Mouse (Mus musculus) E14TG2a.4 (cell line): ENCODE measurements around the gene Masp2.

ENCODE experiments used
- H3K27me3 ChIP-seq: 2 replicates; pipeline ENCODE4 v1.6.1; 2014; ENCODE audit warnings: low read length, control low read depth; ENCODE audit not compliant: insufficient read depth
- H3K36me3 ChIP-seq: 2 replicates; pipeline ENCODE4 v1.6.1; 2014; ENCODE audit warnings: low read length, control low read depth; ENCODE audit not compliant: insufficient read depth
- H3K4me1 ChIP-seq: replicated peaks from 2 replicates; pipeline ENCODE4 v1.6.1; 2014; ENCODE audit warnings: low read depth, low read length, control low read depth
- H3K4me3 ChIP-seq: replicated peaks from 2 replicates; pipeline ENCODE4 v1.5.1; 2014; ENCODE audit warnings: mild to moderate bottlenecking, low read length
- H3K9me3 ChIP-seq: 2 replicates; pipeline ENCODE4 v1.6.1; 2014; ENCODE audit warnings: low read length, control low read depth
- CTCF ChIP-seq: conservative IDR thresholded peaks from 2 replicates; pipeline ENCODE4 v1.5.1; 2014; ENCODE audit warnings: low read length
- NANOG ChIP-seq: IDR thresholded peaks from 2 replicates; pipeline ENCODE4 v1.6.1; 2014; ENCODE audit warnings: borderline replicate concordance, low read length, mixed read lengths
- POU5F1 ChIP-seq: IDR thresholded peaks from 2 replicates; pipeline ENCODE4 v1.6.1; 2014; ENCODE audit warnings: low read length, borderline replicate concordance

Gene Masp2

DNA sequence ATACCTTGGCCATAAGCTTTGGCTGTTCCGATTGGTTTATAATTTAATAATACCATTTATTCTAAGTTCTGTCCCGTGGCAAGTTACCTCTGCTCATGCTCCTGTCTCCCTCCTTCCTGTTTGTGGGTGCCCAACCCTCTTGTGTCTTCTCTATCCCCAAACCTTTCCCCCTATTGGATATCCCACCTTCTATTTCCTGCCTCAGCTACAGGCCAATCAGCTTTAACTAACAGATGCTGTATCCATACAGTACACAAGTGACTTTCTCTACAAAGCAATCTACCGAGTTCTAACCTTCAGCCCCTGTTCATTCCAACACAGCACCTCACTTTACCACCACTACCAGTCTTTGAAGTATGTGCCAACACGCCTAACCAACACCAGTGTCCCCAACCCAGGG, 21.3 kb downstream of the Masp2 start:
- Histone ChIP-seq H3K9me3 (no peaks in the 10 kb centered on the region), H3K4me1 (peaks cover 78% of the 10 kb centered on the region), H3K27me3 (no peaks in the 10 kb centered on the region), H3K4me3 (peak overlapping the region; percentile 98), H3K36me3 (peaks cover 68% of the 10 kb centered on the region)
- TF ChIP-seq POU5F1 = no peak
- no peak for TF ChIP-seq NANOG
- TF ChIP-seq CTCF = no peak

DNA sequence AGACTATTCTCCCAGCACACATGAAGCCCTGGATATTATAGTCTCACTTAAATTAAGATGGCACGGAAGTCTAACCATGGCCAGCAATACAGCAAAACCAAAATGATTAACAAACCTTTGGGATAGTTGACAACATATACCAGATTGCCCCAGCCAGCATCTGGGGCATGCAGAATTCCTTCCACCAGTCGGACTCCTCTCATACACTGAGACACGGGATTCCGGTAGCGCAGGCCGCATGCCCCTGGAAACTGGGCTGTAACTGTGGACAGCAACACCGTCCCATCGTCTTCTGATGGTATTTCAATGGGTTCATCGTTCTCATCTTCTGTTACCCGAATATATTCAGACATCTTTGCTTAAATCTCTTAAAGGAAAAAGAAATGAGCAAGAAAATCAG, 22.7 kb downstream of the Masp2 start:
- Histone ChIP-seq H3K4me1 (peaks cover 73% of the 10 kb centered on the region), H3K36me3 (peaks cover 54% of the 10 kb centered on the region), H3K4me3 (peak overlapping the region; percentile 98), H3K9me3 (no peaks in the 10 kb centered on the region), H3K27me3 (no peaks in the 10 kb centered on the region)
- TF ChIP-seq POU5F1 (no peak), CTCF (no peak), NANOG (no peak)

DNA sequence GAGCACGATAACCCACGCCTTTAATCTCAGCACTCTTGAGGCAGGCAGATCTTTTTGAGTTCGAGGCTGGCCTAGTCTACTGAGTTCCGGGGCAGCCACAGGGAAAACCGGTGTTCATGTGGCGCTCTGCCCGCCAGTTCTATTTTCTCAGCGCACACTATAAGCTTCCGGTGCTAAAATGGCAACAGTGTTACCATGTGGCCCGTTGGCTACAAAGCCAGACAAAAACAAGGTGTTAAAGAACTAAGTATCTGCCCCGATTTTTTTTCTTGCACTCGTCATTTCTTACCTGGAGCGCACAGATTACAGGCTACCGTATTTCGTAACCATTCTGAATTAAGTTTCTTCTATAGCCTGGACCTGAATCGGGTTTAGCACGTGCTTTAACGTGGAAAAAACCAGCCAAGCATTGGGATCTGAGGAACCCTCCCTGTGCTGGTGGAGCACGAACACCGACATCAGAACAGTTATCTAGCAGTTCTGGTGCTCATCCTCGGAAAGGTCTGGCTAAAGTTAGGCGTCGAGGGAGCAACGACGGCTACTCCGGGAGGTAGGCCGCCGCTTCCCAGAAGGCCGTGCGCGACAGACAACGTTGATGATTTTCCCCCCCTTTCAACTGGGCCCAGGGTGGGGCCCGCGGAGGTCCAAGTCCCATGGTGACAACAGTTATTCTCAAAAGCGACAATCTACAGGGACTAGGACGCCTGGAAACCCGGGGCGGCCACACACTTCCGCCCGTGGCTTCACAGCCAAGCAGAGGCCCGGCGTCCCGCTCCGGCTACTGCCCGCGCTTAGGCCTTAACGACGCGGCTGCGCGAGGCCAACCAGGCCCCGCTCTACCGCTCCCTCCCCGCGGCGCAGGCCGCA, 23.6 kb downstream of the Masp2 start:
- Histone ChIP-seq H3K9me3 (no peaks in the 10 kb centered on the region), H3K4me3 (peak overlapping the region; percentile 98), H3K4me1 (peaks cover 65% of the 10 kb centered on the region), H3K27me3 (no peaks in the 10 kb centered on the region), H3K36me3 (peaks cover 44% of the 10 kb centered on the region)
- TF ChIP-seq POU5F1 (no peak), NANOG (no peak), CTCF (no peak)

DNA sequence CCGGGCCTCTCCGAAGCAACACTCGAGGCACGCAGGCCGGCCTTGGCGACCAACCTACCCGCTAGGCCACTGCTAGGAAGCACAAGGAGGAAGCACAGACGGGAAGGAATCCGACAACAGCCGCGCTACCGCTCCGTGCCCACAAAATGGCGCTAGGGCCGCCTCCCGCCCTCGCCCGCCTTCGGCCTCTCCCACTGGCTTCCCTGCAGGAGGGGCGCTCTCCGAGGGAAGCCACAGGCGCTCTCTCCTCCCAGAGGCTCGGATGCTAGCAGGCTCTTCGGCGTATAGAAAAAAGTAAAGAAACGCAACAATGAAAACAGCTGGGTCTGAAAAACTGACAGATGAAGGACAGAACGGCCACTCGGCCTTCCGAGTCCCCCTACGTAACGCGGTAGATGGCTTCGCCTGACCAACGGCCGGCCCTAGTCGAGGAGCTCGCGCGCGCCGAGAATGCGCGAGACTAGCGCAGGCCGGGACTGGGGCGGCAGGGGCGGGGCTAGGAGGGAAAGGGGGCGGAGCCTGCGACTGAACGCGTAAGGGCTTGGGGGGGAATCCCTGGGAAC, 24.4 kb downstream of the Masp2 start, which contains the start of gene Tardbp:
Tardbp (minus strand) TSS at position 397 of the 563 bp plus-strand sequence.
- Histone ChIP-seq H3K27me3 (no peaks in the 10 kb centered on the region), H3K4me1 (peaks cover 59% of the 10 kb centered on the region), H3K4me3 (peak within 1 kb of the TSS; percentile 98), H3K36me3 (peaks cover 37% of the 10 kb centered on the region), H3K9me3 (no peaks in the 10 kb centered on the region)
- TF ChIP-seq NANOG (no peak), CTCF (no peak), POU5F1 (no peak)

DNA sequence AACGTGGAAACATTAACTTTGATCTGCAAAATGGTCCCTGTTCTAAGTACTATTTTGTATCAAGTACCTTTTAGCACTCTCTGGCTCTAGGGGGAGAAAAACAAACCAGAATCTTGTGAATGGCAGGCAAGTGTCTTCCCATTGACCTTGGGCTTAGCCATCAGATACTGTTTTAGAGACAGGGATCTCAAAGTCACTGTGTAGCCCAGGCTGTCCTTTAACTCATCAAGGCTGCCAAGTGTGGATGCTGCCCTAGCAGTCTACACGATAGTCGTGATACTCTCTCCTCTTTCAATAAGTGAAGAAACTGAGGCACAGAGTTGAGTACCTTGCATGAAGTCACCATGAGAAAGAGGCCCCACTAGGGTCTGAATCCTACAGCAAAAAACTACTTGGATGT, 24.9 kb downstream of the Masp2 start:
- Histone ChIP-seq H3K4me1 (peaks cover 59% of the 10 kb centered on the region), H3K27me3 (no peaks in the 10 kb centered on the region), H3K36me3 (peaks cover 31% of the 10 kb centered on the region), H3K9me3 (no peaks in the 10 kb centered on the region), H3K4me3 (peak overlapping the region; percentile 98)
- no peak for TF ChIP-seq CTCF
- TF ChIP-seq NANOG = no peak
- no peak for TF ChIP-seq POU5F1

DNA sequence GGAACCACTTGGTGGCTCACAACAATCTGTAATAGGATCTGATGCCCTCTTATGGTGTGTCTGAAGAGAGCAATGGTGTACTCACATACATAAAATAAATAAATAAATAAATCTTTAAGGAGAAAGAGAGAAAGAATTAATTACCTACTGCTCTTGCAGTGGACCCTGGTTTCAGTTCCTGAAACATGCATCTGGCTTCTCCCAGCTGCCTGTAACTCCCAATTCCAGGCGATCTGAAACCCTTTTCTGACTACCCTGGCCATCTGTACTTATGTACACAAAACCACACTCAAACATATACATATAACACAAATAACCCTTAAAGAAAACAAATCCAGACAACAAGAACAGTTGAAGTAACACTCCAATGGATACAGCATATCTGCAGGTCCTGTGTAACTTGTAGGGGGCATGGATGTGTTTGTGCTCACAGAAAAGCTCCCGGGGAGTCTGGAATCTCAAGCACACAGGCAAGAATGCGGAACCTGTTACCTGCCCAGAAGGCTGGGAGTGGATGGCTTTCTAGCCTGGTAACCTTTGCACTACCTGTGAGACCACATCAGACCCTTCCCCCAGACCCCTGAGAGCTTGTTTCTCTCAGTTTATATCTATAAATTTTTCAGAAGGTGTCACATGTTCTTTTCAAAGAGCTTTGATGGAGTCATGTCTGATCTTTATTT, 29.8 kb downstream of the Masp2 start:
- Histone ChIP-seq H3K9me3 (no peaks in the 10 kb centered on the region), H3K4me3 (no peak overlapping the region), H3K36me3 (no peaks in the 10 kb centered on the region), H3K27me3 (no peaks in the 10 kb centered on the region), H3K4me1 (peaks cover 48% of the 10 kb centered on the region)
- TF ChIP-seq NANOG (no peak), CTCF (no peak), POU5F1 (no peak)

DNA sequence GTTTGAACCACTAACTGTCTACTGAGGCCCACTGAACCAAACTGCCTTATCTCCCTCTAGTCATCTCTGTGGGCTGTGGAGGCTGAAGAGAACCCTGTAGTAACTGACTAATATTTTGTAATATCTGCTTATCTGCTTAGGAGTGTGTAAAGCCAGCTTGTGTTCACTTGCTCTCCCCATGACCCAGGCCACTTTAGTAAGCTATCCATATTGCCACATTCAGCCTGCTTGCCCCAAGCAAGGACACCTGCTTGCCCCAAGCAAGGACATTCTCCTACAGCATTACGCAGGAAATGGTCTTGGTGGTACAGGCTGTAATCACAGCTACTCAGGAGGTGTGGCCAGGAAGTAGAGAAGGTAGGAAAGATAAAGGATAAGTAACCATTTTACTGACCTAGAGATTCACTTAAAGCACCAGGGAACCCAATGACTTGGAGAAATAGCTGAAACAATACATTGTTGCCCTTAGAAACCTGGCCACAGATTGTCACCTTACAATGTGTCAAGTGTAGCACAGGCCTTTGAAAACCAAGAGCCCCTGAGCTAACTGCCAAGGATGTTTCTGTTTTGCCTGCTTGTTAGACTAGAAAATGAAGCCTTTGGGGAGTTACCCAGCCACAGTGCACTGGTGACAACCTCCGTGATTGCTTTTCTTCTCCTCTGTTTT, 31.2 kb downstream of the Masp2 start:
- Histone ChIP-seq H3K4me3 (no peak overlapping the region), H3K36me3 (no peaks in the 10 kb centered on the region), H3K9me3 (no peaks in the 10 kb centered on the region), H3K4me1 (peaks cover 40% of the 10 kb centered on the region), H3K27me3 (no peaks in the 10 kb centered on the region)
- no peak for TF ChIP-seq NANOG
- no peak for TF ChIP-seq POU5F1

DNA sequence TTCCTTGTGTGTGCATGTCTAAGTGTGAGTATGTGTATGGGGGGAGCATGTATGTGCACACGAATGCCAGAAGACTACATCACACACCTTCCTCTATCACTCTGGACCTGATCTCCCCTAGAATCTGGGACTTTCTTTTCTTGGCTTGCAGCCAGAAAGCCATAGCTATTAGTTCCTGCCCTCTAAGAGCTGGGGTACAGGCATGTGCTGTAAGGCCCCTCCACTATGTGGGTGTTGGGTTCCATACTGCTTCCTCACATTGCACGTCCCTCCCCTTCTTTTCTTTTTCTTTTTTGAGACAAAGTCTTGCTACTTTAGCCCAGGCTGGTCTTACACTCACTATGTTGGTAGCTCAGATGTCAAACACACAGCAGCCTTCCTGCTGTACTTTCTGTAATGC, 33.0 kb downstream of the Masp2 start:
- TF ChIP-seq NANOG (no peak), CTCF (no peak), POU5F1 (no peak)
- Histone ChIP-seq H3K36me3 (no peaks in the 10 kb centered on the region), H3K4me1 (peaks cover 30% of the 10 kb centered on the region), H3K9me3 (no peaks in the 10 kb centered on the region), H3K27me3 (no peaks in the 10 kb centered on the region), H3K4me3 (no peak overlapping the region)
